Mouse (Mus musculus) fibroblast of lung, adult 2 months (primary cell): Measurements from ENCODE around the gene Mc1r.
"Not testable (repeated sequence)": the region's sequence is repeated elsewhere in the genome, so short reads cannot be mapped to it uniquely, and the experiment has no call there.

ENCODE experiments used
- DNase-seq: peaks from one replicate; pipeline ENCODE4 v3.0.0-alpha.2; 2011; ENCODE audit warnings: low read depth

Mc1r gene

DNA sequence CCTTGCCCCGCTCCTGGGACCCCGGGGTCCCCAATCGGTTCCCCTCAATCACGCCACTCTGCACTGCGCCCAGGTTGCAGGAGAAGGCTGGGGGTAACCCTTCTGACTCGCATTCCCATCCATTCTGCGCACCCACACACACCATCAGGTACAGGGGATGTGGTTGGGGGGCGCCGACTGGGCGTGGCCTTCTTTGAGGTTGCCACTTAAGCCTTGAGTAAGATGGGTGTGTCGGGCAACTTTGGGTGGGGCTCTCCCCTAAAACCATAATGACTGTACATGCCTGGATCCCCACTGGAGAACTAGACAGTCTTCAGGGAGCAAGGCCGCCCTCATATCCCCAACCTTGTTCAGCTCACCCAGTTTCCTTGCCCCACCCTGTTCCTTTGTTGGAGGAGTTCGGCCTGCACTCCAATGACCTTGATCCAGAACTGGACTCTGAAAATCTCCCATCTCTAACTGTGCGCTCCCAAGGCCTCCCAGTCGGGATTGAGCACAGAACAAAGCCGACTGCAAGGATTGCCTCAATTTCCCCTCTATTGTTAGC is 4.9 kb downstream of the Mc1r start:
- no peak for DNase-seq

DNA sequence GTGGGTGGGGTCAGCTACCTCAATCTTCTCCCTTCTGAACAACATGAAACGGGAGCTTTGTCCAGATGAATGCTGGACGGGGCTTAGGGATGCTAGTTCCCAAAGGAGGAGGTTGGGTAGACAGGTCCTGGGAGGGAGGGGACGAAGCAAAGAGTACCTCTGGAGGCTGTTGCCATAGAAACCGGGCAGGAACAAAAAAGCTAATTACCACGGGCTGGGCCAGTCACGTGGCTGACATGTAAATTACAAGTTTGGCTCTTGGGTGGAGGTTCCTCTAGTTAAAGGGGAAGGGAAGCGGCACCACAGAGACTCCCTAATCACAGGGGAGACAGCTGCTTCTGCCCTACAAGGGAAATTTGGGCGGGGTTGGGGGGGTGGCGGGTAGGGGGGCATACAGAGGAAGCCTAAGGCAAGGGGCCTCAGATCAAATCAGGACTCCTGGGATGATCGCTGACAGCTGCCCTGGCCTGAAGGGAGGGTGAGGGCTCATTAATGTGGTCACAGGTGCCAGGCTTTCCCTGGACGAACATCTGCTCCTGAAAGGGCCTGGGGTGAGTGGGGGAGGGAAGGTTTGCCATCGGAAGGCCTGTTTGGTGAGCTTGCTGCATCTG is 5.8 kb downstream of the Mc1r start:
- DNase-seq, result no peak

DNA sequence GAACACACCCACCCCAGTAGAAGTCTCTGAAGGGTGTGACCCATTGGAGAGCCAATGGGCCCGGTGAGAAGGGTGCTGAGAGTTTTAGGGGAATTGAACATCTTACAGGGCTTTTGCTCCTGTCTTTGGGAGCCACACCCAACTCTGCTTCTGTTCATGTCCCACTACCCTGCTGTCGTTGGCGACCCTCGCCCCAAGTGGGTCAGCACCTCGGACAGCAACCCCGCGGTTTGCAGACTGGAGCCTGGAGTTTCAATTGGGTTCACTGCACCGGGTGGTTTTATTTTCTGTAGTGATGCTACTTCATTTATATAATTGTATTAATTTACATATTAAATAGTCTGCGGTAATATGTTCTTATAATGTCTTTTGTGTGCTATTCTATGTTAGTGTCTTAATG is 7.3 kb downstream of the Mc1r start:
- no peak for DNase-seq

- DNase-seq, result not testable (repeated sequence)
Measured at GRCm38 (mm10) chr8:123414997-123415696, 8.2 kb downstream of the Mc1r start.

DNA sequence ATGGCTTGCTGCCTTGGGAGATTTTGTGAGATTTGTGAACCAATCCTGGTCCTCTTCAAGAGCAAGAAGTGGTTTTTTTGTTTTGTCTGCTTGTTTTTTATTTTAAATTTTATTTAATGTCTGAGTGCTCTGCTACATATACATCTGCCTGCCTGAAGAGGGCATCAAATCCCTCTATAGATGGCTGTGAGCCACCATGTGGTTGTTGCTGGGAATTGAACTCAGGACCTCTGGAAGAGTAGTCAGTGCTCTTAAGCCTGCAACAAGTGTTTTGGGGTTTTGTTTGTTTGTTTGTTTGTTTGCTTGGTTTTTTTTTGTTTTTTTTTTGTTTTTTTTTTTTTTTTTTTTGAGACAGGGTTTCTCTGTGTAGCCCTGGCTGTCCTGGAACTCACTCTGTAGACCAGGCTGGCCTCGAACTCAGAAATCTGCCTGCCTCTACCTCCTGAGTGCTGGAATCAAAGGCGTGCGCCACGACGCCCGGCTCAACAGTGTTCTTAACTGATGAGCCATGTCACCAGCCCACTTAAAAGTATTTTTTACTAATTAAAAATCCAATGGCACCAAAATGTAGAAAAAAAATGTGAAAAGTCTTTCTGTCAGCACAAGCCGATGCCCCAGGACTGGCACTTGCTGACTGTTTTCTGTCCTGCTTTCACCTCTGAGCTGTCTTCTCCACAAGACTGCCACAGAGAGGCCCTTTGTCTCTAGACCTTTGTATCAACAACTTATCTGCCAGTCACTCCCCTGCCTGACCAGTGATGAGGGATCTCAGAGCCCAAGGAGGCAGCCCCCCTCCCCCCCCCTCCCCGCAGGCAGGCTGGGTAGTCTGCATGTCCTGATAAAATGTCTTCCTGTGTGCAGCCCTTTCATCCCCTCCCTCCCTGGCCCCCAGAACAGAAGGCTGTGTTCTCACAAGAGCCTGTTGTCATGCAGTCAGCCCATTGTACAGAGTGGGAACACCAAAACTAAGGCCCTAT is 9.3 kb downstream of the Mc1r start:
- DNase-seq, result no peak

DNA sequence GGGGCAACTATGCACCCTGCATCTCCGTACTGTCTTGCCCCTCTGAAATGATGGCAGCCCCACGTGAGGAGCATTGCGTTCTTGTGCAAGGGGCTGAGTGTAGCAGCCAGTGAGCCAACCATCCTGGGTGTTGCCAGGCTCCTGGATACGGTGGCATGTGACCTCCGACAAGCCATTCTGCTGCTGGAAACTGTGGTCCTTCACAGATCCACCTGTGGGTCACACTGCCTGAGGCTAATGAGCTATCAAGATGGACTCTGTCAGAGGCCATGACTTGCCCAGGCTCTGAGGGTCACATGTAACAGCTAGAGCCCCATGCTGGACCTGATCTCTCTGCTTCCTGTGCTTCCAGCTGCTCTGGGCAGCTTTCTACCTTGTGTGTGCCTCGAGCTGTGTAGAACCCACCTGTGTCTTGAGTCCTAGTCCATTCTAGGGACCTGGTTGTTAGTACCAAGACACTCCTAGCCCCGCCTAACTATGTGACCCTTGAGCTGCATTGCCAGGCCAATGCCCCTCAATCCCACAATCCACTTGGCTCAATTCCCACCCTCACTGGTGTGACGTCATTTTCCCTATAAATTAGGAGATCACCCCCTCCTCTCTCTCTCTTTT is 10.1 kb downstream of the Mc1r start:
- DNase-seq, result no peak

GRCm38 (mm10) chr8:123419711-123420110 is 12.8 kb downstream of the Mc1r start:
- DNase-seq, result no peak

DNA sequence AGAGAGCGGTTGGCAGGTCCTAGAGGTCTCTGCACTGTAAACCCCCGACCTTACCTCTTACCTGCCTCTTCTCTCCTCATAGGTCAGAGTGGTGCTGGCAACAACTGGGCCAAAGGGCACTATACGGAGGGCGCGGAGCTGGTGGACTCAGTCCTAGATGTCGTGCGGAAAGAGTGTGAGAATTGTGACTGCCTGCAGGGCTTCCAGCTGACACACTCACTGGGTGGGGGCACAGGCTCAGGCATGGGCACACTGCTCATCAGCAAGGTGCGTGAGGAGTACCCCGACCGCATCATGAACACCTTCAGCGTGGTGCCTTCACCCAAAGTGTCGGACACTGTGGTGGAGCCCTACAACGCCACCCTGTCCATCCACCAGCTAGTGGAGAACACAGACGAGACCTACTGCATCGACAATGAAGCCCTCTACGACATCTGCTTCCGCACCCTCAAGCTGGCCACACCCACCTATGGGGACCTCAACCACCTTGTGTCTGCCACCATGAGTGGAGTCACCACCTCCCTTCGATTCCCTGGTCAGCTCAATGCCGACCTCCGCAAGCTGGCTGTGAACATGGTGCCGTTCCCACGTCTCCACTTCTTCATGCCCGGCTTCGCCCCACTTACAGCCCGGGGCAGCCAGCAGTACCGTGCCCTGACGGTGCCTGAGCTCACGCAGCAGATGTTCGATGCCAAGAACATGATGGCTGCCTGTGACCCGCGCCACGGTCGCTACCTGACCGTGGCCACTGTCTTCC is 13.8 kb downstream of the Mc1r start:
- no peak for DNase-seq

- no peak for DNase-seq
Measured at GRCm38 (mm10) chr8:123421325-123421724, 14.4 kb downstream of the Mc1r start.

- peak; percentile 55 for DNase-seq
Measured at GRCm38 (mm10) chr8:123422056-123422780, 15.3 kb downstream of the Mc1r start.

DNA sequence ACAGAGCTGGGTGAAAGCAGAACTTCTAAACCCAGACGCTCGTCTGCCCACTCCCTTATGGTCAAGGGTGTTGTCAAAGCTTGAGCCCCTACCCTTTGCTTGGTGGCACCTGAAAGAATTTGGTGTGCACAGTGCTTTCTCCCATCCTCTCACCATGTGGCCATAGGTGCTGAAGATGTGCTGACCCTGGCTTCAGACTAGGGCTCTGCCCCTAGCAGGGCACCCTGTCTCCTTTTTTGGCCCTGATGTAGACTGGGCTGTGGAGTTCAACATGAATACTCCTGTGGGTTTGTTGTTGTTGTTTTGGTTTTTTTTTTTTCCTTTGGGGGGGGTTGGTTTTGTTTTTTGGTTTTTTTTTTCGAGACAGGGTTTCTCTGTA is 15.9 kb downstream of the Mc1r start:
- no peak for DNase-seq

DNA sequence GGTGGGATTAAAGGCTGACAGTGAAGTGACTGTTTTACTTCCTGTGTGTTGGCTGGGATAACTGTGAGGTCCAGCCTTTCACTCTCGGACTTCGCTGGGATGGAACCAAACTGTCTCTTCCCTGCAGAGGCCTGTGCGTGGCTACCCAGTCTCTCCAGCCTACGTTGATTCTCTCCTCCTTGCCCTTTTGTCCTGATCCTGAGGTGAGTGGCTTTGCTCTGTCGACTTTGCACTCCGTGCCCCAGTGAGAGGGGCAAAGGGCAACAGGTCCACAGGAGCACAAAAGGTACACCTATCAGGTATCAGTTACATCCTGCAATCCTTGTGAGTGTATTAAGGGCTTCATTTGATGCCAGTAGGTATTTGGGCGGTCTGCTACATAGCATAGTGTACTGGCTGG is 16.5 kb downstream of the Mc1r start, which contains the start of gene Def8:
TSS of gene Def8 (plus strand) at position 87 of the 400 bp plus-strand sequence.
- DNase-seq, result no peak

- DNase-seq, result no peak
Measured at GRCm38 (mm10) chr8:123426511-123427509, 19.9 kb downstream of the Mc1r start.

DNA sequence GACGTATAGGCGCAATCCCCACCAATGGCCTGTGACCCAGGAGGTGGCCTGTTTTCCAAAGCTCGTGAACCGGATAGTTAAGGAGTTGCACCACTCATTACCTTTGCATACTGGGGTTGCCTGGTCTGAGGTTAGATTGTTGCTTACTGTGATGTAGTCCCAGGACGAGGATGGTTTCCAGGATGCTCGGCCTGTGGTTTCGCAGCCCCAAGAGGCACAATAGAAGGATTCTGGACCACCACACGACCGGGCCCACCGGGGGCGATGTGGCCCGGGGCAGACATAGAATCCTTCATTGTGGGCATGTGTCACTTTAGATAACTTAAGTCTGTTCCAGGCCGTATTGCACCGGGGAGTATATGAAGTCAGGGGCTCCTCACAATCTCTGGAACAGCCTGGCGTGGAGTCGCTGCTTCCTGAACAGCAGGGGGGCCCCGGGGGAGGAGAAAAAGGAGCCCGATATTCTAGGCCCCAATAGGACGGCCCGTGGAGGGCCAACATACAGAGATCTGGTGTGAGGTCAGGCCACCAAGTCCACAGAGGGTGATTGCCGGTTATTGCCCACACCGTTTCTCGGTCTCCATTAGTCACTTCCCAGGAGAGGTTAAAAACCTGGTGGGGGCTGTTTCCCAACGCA is 20.9 kb downstream of the Mc1r start:
- no peak for DNase-seq

DNA sequence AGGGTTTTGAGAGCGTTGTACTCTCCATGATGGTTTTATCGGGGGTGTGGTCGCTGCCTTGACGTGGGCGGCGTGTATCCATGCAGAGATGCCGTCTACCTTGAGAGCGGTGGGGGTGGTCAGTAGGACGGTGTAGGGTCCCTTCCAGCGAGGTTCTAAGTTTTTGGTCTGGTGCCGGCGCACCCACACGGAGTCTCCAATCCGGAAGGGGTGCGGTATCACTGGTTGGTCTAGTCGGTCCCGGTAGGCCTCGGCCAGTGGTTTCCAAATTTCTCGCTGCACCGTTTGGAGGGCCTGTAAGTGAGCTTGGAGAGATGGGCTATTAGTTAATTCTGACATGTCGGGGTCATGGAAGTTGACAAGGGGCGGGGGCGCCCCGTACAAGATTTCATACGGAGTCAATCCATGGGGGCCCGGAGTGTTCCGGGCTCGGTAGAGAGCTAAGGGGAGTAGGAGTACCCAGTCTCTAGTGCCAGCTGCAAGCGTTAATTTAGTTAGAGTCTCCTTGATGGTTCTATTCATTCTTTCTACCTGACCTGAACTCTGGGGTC is 21.5 kb downstream of the Mc1r start:
- no peak for DNase-seq

- DNase-seq, result no peak
Measured at GRCm38 (mm10) chr8:123428939-123429721, 22.2 kb downstream of the Mc1r start.

- not testable (repeated sequence) for DNase-seq
Measured at GRCm38 (mm10) chr8:123429722-123430013, 22.8 kb downstream of the Mc1r start.

DNA sequence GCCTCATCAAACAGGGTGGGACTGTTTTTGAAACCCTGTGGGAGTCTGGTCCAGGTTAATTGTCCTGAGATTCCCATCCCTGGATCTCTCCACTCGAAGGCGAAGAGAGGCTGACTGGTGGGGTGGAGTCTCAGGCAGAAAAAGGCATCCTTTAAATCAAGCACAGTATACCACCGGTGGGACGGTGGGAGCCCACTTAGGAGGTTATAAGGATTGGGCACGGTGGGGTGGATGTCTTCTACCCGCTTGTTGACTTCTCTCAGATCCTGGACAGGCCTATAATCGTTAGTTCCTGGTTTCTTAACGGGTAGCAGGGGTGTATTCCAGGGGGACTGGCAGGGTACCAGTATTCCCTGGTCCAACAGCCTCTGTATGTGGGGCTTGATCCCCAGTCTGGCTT is 24.0 kb downstream of the Mc1r start:
- DNase-seq, result not testable (repeated sequence)
